Mouse (Mus musculus) brain, embryonic 14.5 days (tissue): ENCODE data around the gene Scamp4. TPM values are rescaled to one million over a fixed set of nuclear protein-coding genes. Genes with fewer than 3 reads are reported as not detected.

ENCODE experiments used
- DNase-seq: peaks from one replicate; pipeline ENCODE4 v3.0.0-alpha.2; 2011; ENCODE audit warnings: low read depth
- CTCF ChIP-seq: fragments of 200-500 bp; IDR thresholded peaks from 2 replicates; pipeline ENCODE4 v1.5.1; 2012; ENCODE audit warnings: inconsistent platforms, mild to moderate bottlenecking, moderate library complexity, borderline replicate concordance; ENCODE audit not compliant: insufficient read depth, insufficient read length; ENCODE audit errors: extremely low read depth
- POLR2A ChIP-seq: fragments of 200-500 bp; IDR thresholded peaks from 2 replicates; pipeline ENCODE4 v1.6.1; 2012; ENCODE audit warnings: mild to moderate bottlenecking, inconsistent platforms, borderline replicate concordance; ENCODE audit not compliant: poor library complexity, insufficient read depth, insufficient read length, severe bottlenecking; ENCODE audit errors: extremely low read depth
- polyA plus RNA-seq: library from polyadenylated mRNA; depleted of rRNA; stranded (reverse); fragments of >200 nt; gene quantifications from 2 replicates; pipeline ENCODE4 v1.2.3, GENCODE M21; 2012

Scamp4 gene
- polyA plus RNA-seq, 1 experiment = 62.0 TPM

DNA sequence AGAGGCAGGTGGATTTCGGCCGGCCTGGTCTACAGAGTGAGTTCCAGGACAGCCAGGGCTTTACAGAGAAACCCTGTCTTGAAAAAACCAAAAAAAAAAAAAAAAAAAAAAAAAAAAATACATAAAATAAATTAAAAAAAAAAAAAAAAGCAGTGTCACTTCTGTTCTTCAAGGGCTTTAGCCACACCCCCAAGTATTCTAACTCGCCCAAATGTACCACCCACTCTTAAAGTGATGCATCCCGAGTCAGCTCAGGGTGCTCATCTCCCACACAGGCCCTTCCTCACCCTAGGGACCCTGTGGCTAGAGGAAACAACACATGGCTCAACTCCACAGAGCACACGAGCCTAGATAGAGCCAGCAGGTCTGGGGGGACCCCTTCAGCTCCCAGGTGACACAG lies 19.6 kb upstream of the Scamp4 start:
- no peak for TF ChIP-seq CTCF
- TF ChIP-seq POLR2A = no peak
- no peak for DNase-seq

DNA sequence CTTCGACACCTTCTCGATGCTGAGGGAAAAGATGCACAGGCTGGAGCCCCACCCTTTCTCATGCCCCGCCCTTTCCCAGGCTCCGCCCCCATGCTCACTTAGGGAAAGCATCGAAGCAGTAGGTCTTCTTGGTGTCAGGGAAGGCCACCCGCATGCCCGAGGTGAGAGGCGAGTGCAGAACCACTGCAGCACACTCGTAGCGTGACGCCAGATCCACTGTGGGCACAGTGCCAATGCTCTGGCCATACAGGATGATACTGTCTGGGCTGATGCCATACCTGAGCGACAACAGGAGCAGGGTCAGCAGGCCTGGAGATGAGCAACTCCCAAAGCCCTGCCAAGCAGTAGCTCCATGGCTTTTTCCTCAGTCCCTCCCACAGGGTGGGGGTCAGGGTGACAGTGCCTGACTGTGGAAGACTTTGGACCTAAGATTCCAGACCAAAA lies 18.6 kb upstream of the Scamp4 start:
- no peak for DNase-seq
- TF ChIP-seq POLR2A (no peak), CTCF (no peak)

- TF ChIP-seq CTCF (no peak), POLR2A (no peak)
Observed at GRCm38 (mm10) chr10:80584642-80585552, 17.8 kb upstream of the Scamp4 start.

GRCm38 (mm10) chr10:80585581-80585980 lies 17.1 kb upstream of the Scamp4 start:
- no peak for DNase-seq
- TF ChIP-seq POLR2A = no peak
- no peak for TF ChIP-seq CTCF

More at GRCm38 (mm10) chr10:80584642-80585552, 17.8 kb upstream of the Scamp4 start:
- no peak for DNase-seq

GRCm38 (mm10) chr10:80586407-80587304 lies 16.0 kb upstream of the Scamp4 start:
- no peak for DNase-seq
- no peak for TF ChIP-seq POLR2A
- no peak for TF ChIP-seq CTCF

- no peak for TF ChIP-seq POLR2A
- TF ChIP-seq CTCF = no peak
- DNase-seq = no peak
Observed at GRCm38 (mm10) chr10:80587305-80587657, 15.4 kb upstream of the Scamp4 start.

GRCm38 (mm10) chr10:80589127-80589878 lies 13.4 kb upstream of the Scamp4 start:
- no peak for TF ChIP-seq CTCF
- DNase-seq = no peak

DNA sequence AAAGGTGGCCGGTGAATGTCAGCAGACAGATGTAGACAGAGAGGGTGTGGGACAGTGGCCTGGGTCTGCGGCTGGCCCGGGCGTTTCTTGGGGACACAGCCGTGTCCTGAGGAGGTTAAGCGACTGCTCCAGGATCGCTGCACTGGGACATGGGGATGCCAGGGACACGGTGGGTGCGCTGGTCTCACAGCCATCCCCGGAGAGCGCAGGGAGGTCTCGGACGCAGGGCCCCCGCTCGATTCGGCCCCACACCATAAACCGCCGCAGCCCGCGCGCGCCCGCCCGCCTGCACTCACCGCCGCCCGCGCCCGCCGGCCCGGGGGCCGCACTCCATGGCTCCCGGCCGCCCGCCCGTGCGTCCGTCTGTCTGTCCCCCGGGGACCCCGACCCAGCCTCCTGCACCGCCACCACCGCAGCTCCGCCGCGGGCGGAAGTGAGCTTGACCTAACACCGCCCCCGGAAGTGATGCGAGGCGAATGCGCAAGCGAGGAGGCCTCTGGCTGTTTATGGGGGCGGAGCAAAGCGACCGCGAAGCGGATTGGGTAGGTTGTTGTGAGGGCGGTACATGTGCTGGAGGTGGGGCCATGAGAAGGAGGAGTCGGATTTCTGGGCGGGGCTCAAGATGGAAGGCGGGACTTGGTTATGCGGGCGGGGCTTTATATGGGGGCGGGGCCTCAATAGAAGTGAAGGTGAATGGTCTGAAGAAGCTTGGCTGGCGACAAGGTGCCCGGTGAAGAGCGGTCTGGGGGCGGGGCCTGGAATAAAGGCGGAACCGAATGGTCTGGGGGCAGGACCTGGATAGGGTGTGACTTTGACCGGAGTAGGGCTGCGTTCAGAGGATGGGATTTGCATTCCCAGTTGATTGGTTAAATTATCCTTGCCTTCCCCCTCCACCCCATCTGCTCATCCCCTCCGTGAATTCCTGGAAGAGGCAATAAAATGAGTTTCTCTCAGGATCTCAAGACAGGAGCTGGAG lies 12.5 kb upstream of the Scamp4 start, which contains the start of gene Abhd17a:
Gene Abhd17a (minus strand): TSS at position 463 of the 976 bp plus-strand sequence.
- peak; percentile 91 for TF ChIP-seq POLR2A
- TF ChIP-seq CTCF = no peak
- peak; percentile 99 for DNase-seq

DNA sequence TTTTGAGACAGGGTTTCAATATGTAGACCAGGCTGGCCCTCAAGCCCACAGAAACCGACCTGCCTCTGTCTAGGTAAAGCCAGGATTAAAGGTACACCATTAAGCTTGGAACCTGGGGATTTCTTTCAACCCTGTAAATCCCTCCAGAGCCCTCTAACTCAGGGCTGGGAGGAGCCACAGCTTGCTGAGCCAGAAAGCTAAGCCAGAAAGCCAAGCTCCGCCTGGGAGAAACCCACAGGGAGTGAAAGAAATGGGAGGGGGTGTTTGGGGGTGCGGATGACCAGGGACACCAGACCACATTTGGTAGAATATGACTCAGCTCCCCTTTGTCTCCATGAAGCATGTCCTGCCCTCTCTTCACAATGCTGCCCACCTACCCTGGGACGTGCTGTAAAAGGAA lies 6.4 kb upstream of the Scamp4 start:
- no peak for DNase-seq
- TF ChIP-seq CTCF = no peak
- no peak for TF ChIP-seq POLR2A

DNA sequence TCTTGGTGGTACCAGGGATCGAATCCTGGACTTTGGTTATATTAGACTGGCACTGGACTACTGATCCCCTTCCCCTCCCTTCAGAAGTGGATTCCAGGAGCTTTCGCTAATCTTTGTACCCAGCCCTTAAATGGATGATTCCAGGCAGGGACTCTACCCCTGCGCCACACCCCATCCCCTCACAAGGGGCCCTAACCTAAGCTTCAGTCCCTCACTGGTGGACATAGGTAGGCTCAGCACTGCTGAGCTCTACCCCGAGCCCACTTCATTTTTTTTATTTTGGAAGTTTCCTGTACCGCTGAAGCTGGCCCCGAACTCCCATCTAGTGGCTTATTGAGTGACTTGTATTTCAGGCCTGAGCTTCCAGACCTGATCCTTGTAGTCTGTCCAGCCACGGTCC lies 692 bp downstream of the Scamp4 start:
- no peak for DNase-seq
- TF ChIP-seq POLR2A = no peak
- no peak for TF ChIP-seq CTCF

DNA sequence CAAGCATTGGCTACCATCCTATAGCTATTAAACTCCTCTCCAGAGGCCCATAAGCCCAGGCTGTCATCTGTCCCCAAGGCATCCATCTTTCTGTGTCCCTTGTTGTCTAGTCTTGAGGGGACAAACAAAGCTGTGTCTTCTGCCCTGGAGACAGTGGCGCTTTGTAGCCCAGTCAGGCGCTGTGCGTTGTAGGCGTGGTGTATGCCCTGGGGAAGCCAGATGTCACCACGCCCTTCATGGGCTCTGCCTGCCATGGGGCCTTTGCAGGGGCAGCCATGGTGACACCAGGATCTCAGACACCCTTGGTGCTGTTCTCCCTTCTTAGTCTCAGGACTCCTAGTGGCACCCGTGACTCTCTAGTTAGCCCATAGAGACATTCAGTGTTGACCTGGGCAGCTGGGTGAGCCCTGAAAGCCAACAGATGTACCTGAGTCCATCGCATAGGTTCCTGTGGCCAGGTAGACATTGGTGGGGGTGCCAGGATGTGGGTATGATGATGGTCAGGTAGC lies 1.4 kb downstream of the Scamp4 start:
- no peak for DNase-seq

More for the DNA sequence above, 1.4 kb downstream of the Scamp4 start:
- TF ChIP-seq POLR2A (no peak), CTCF (no peak)
